Mouse (Mus musculus) urinary bladder, postnatal 36 days (tissue): ENCODE measurements around the gene Pygm.

ENCODE experiments used
- DNase-seq, 2 experiments: peaks; one replicate each; pipeline ENCODE4 v3.0.0; 2022; ENCODE audit warnings: low spot score in 2 of 2, mixed read lengths in 1 of 2

Pygm gene

GRCm38 (mm10) chr19:6352107-6352505 lies 32.1 kb upstream of the Pygm start:
- no peak for DNase-seq

DNA sequence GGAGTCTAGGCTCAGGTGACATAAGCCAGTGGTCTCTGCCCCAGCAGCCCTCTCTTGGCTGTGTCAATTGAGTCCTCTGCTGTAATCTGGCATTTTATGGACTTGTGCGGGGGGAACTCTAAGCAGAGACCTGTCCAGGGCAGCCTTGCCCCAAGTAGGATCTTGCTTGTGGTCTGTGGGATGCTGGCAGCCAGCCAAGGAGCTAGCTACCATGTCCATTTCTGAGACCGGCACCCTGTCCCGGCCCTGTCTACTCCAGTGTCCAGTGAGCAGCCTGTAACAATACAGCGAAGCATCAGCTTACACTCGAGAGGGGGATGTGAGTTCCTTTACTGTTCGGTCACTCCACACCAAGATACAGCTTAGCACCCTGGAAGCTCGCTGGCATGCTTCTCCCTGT lies 30.2 kb upstream of the Pygm start:
- no peak for DNase-seq

DNA sequence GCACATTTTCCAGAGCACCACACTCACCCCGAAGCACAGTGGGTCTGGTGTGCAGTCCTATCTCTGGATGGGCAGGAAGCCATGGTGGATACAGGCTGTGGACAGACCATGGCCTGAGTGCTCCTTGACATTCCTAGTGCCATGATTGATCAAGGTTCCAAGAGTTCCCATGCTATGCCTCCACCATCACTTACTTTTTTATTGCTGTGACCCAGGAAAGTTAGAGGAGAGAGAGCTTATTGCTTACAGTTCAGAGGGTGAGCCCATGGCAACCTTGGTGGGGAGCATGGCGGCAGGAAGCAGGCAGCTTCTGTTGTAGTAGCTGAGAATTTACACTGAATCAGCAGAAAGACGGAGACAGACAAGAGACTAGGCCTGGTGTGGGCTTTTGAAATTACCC lies 22.9 kb upstream of the Pygm start:
- no peak for DNase-seq

GRCm38 (mm10) chr19:6363091-6363410 lies 21.1 kb upstream of the Pygm start:
- no peak for DNase-seq

GRCm38 (mm10) chr19:6363411-6364240 lies 20.6 kb upstream of the Pygm start, which contains the start of gene Sf1:
TSS of gene Sf1 (plus strand) at chr19:6363690.
- peak; percentile 99 to 100 for DNase-seq

DNA sequence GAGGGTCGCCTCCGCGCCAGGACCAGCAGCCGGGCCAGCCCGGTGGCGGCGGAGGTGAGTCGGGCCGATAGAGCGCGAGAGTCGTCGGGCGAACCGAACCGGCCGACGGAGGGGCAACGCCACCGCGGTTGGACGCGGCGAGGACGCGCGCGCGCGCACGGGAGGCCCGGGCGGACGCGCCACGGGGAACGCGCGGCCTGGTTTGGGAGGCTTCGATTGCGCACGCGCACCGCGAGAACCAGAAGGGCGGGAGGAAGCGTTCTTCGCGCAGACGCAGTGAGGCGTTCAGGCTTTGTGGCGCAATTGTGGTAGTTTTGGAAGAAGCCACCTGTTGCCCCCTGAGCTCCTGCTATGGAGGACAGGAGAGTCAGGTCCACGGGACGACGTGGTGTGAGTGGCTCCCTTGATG lies 19.9 kb upstream of the Pygm start:
- peak; percentile 86 to 90 for DNase-seq

- DNase-seq: no peak
These were observed 19.4 kb upstream of the Pygm start for GRCm38 (mm10) chr19:6364842-6365241.

DNA sequence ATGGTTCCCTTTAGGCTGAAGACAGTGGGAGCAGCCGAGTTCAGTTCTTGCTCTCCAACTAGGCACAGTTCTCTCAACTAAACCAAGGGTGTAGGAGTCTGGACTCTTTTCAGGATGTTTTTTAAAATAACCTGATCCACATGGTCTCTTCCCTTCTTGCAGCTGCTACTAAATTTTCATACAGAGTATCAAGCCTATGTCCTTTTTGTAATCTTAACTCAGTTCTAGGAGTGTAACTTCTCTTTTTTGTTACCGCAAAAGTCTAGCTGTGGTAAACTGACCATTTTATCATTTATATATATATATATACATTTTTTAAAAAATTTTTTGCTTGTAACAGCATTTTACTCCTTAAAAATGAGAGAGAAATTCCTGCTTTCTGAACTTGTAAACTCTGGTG lies 14.0 kb upstream of the Pygm start:
- no peak for DNase-seq

DNA sequence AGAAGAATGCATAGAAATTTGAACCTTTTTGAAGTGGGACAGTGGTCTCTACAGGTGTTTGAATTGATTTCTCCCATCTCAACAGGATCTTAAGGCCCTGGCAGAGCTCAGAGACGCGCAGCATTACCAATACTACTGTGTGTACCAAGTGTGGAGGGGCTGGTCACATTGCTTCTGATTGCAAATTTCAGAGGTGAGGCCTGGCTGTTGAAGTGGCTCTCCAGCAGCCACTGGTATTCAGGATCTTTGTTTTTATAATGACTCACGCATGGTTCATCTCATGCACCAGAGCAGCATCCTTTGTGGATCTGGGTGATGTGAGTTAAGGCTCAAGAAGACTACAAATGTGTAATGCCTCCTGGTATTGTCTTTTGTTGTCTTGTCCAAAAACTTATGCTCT lies 11.8 kb upstream of the Pygm start:
- no peak for DNase-seq

DNA sequence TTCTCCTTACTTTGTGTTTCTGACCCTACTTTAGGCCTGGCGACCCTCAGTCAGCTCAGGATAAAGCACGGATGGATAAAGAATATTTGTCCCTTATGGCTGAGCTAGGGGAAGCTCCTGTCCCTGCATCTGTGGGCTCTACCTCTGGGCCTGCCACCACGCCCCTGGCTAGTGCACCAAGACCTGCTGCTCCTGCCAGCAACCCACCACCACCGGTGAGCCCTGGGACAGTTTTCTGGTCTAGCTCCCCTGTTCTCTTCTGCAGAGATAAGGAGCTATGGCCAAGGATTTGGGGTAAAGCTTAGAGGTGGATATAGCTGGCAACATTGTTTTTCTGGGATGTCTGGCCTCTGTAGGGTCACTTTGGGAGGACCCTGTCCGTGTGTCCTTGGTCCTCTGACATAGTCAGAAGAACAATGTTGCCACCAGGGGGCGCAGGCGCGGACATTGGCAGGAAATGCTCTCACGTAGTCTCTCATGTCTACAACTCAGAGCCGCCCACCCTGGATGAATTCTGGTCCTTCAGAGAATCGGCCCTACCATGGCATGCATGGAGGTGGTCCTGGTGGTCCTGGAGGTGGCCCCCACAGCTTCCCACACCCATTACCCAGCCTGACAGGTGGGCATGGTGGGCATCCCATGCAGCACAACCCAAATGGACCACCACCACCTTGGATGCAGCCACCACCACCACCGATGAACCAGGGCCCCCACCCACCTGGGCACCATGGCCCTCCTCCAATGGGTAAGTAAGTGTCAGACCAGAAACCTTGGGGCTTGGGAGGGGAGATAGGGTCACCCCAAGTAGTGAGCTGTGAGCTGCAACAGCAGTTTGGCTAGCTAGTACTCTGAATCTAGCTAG lies 10.4 kb upstream of the Pygm start:
- DNase-seq: peak; percentile 47 to 79

- no peak for DNase-seq
These were observed 9.6 kb upstream of the Pygm start for GRCm38 (mm10) chr19:6374571-6374970.

DNA sequence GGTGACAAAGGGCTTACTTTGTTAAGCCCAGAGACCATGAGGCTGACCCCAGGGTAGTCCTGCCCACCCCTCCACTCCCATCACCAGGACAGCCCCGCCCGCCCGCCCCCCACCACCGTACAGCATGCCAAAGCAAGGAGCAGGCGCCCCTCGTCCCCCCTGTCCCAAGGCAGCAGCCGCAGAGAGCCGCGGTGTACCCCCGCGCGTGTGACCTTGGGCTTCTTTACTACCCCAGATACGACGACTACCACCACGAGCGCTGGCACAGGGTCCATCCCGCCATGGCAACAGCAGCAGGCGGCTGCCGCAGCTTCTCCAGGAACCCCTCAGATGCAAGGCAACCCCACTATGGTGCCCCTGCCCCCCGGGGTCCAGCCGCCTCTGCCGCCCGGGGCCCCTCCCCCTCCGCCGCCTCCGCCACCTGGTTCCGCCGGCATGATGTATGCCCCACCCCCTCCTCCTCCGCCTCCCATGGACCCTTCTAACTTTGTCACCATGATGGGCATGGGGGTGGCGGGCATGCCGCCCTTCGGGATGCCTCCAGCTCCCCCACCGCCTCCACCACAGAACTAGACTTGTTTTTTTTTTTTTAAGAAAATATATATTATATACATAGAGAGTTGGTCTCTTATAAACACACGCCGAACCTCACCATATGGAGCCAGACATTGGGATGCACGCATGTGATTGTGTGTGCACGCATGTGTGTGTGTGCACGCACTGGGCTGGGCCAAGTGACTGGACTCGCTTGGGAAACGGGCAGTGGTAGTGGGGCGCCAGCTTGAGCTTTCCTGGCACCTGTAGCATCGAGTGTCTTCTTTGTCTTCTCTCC lies 8.6 kb upstream of the Pygm start:
- DNase-seq: no peak

- DNase-seq: peak; percentile 26 to 40
These were observed 8.0 kb upstream of the Pygm start for GRCm38 (mm10) chr19:6376255-6376564.

GRCm38 (mm10) chr19:6376643-6377042 lies 7.6 kb upstream of the Pygm start:
- DNase-seq: no peak

DNA sequence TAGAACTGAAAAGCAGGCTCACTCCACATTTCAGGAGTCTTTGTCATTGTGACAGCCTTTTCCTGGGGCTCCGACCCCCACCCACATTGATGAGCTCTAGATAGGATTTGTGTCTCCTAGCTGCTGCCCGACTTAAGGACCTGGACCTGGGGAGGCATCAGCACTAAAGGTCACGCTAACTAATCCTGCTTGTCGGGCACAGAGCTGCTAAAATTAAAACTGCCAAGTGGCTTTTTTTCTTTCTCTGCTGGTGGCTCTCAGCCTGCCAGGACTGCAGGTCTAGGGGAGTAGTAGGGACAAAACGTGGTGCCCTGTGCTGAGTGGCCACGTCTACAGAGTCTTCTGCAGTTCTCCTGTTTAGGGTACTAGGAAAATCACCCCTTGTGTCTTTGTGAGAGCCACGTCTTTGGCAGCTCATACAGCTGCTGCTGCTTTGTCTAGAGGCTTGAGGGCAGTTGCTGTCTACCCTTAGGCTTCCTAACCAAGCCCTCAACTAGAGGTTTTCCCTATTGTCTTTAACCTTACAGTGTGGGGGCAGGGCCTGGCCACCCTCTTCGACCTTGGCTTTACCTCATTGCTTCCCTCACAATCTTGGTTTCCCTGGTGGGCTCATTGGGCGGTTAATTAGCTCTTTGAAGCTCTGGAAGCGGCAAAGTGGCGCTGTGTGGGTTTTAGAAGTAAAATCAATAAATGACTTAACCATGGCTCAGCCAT lies 6.7 kb upstream of the Pygm start:
- no peak for DNase-seq

DNA sequence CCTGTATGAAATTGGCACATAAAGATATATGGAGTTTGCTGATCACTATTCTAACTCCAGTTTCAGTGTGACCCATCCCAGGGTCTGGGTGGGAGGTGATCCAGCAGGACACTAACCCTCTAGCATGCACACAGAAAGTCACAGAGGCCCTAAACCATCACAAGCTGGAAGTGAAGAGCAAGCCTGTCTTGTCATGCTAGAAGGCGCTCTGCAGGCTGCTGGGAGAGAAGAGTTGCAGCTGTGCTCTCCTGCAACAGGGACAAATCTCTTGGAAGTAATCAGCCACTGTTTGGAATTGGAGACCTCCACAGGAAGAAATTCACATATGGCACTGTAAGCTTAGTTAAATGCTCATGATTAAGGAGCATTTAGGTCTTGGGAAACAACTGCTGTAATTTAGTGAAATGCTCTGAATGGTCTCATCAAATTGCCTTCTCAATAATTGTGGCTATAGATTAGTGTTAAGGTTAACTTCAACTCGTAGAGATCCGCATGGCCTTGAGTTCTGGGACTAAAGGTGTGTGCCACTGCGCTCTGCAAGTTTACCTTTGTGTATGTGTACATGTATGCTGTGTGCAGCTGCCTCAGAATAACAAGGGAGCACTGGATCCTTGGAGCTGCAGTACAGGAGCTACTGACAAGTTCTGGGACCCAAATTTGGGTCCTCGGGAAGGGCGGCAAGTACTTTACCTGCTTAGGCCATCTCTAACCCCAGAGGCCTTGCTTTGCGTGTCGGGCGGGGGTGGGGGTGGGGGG lies 3.6 kb upstream of the Pygm start:
- no peak for DNase-seq

DNA sequence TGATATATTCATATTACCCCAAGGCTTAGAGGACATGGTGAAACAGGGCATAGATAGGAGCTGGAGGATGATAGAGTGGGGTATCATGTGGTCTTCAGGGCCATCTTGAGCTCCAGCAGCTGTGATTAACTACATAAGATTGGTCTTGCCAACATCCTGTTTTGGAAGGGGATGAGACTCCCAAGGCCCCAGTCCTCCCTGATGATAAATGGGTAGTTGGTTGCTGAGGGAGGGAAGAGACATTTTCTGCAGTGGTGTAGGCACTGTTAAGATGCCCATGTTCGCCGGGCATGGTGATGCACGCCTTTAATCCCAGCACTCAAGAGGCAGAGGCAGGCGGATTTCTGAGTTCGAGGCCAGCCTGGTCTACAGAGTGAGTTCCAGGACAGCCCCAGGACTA lies 3.0 kb upstream of the Pygm start:
- DNase-seq: no peak

- DNase-seq: no peak
These were observed 1.8 kb upstream of the Pygm start for GRCm38 (mm10) chr19:6382323-6382924.

DNA sequence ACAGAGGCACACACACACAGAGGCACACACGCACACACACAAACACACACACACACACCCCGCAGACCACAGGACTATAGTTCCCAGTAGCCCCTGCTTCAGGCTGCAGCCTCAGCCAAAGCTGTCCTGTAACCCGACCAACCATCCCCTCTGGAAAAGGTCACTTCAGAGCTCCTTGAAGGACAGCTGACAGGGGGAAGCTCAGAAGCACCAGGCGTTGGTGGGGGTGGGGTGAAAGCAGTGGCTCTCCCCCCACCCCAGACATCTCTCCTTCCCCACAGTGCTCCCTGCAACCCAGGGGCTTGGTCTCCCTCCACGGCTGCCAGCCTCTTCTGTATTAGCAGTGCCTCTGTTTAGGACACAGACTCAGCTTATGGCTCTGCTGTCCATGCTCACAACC lies 729 bp upstream of the Pygm start:
- no peak for DNase-seq

GRCm38 (mm10) chr19:6384954-6385353 lies 755 bp downstream of the Pygm start:
- DNase-seq: no peak

DNA sequence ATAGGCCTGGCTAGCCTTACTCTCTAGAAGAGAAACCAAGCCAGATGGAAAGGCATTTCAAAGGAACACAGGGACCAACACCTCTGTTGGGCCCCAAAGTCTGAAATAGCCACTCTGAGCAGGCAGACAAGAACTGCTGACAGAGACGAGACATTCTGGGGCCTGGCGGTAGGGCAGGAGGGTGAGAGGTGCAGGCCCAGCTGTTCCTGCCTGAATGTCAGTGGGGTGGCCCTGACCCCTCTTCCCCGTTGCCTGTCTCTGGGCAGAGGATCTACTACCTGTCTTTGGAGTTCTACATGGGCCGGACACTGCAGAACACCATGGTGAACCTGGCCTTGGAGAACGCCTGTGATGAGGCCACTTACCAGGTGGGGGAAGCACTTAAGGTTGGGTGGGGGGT lies 1.2 kb downstream of the Pygm start:
- no peak for DNase-seq
